Mouse (Mus musculus) ES-E14 (cell line): ENCODE measurements around the gene Srebf1.

ENCODE experiments used
- CHD2 ChIP-seq: IDR thresholded peaks from 2 replicates; pipeline ENCODE4 v1.6.1; 2014; ENCODE audit warnings: mild to moderate bottlenecking, low read depth, low read length, inconsistent platforms
- MAFK ChIP-seq: IDR thresholded peaks from 2 replicates; pipeline ENCODE4 v1.6.1; 2014; ENCODE audit warnings: mild to moderate bottlenecking, low read depth, low read length, inconsistent platforms; ENCODE audit not compliant: insufficient read depth
- ZC3H11A ChIP-seq: IDR thresholded peaks from 2 replicates; pipeline ENCODE4 v1.6.1; 2012; ENCODE audit warnings: low read depth, mild to moderate bottlenecking, inconsistent platforms, low read length, borderline replicate concordance
- ZNF384 ChIP-seq: IDR thresholded peaks from 2 replicates; pipeline ENCODE4 v1.6.1; 2012; ENCODE audit warnings: low read depth, low read length, inconsistent platforms

- TF ChIP-seq ZC3H11A (no peak), ZNF384 (no peak), CHD2 (no peak), MAFK (no peak)
Observed at GRCm38 (mm10) chr11:60198651-60199050, 23.7 kb downstream of the Srebf1 start.
